Mouse (Mus musculus): ENCODE measurements around the gene S100a1.

DNA sequence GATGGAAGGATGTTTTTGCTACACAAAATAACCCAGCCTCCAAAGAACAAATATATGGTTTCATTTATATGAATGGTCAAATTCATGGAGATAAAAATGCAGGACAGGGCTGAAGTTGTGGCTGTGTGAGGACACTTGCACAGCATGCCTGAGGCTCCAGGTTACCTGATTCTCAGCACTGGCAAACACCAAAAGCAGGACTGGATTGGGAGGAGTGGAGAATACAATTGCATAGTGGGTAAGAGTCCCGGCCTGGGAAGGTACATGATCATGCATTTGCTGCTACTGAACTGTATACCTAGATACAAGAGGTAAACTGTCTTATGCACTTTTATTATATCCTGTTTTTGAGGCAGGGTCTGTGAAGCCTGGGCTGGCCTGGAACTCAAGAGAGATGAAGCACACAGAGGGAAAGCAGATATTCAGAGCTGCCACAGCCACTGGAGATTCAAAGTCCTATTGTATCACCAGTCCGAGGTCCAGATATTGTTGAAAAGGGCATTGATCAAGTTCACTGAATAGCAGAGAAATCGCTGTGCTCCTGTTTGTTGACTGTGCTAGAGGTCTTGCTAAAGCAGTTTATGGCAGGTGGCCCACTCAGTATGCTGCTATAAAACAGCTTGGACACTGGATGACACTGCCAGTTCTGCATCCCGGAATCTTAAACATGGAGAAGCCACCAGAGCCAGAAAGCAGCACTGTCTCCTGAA is 20.2 kb downstream of the S100a1 start:
- TF ChIP-seq CTCF (conservative IDR thresholded peaks at IDR 0.05; ENCODE audit: insufficient read depth, insufficient read length, low read depth, low read length) (no peak), POLR2A (IDR thresholded peaks at IDR 0.05; ENCODE audit: low read depth, low read length) (no peak)

Measured in kidney, adult 2 months (tissue).